Mouse (Mus musculus): ENCODE measurements around the gene Galnt3. TPM values are rescaled to one million over a fixed set of nuclear protein-coding genes. Genes with fewer than 3 reads are reported as not detected.

The Galnt3 gene
- total RNA-seq (2021): 1 to 10 TPM; 7.8 to 7.9 TPM

DNA sequence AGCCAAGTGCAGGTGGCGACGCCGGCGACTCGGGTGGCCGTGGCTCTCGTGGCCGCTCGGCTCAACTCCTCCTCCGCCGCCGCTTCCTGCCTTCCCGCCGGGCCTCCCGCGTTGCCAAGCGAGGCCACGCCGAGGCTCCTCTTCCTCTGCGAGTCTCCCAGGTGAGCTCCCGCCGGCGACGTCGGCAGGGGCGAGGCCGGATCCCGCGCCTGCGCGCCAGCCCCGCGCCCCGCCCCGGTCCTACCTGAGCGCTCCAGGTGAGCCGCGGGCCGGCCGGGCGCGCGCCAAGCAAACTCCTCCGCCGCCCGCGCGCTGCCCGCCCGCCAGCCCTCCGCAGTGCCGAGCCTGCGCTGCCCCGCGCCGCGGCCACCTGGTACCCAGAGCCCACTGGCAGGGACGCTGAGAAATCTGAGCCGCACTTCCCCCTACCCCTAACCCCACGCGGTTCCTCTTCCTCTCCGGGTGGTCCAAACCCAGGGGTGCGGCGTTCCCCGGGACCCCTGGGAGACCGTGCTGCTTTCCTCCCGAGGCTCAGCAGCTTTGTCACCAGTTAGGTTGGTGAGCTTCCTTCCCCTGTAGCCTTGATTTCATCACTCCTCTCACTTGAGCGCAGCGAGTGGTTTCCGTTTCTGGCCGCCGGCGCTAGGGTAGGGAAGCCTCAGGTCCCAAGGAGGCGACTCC lies at the start of gene Galnt3:
Gene Galnt3 (minus strand): TSS at position 404 of the 681 bp plus-strand sequence.
- DNase-seq: peak; percentile 30 to 56

- DNase-seq: peak; percentile 63 to 74
These were observed 48.3 kb upstream of the Galnt3 start for GRCm38 (mm10) chr2:66173134-66173533.

DNA sequence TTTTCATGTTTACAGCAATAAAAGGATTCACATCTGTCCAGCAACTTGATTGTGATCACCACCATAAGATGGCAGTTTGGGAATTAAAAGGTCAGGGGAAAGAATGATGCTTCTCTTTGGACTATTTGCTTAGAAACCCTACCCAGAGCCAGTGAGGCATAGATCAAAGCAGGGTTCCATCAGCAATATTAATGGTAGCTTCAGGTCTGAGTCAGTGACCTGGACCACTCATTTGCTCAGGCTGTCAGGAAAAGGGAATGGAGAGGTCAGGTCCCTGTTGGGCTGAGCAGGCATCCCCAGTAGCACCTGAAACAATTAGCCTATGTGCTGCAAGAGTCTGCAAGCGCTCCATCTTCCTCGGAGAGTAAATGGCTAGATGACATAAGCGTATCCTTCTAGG lies 46.8 kb upstream of the Galnt3 start:
- DNase-seq: no peak

- no peak for DNase-seq
These were observed 45.9 kb upstream of the Galnt3 start for GRCm38 (mm10) chr2:66170721-66171120.

GRCm38 (mm10) chr2:66165025-66165424 lies 40.2 kb upstream of the Galnt3 start:
- DNase-seq: no peak

DNA sequence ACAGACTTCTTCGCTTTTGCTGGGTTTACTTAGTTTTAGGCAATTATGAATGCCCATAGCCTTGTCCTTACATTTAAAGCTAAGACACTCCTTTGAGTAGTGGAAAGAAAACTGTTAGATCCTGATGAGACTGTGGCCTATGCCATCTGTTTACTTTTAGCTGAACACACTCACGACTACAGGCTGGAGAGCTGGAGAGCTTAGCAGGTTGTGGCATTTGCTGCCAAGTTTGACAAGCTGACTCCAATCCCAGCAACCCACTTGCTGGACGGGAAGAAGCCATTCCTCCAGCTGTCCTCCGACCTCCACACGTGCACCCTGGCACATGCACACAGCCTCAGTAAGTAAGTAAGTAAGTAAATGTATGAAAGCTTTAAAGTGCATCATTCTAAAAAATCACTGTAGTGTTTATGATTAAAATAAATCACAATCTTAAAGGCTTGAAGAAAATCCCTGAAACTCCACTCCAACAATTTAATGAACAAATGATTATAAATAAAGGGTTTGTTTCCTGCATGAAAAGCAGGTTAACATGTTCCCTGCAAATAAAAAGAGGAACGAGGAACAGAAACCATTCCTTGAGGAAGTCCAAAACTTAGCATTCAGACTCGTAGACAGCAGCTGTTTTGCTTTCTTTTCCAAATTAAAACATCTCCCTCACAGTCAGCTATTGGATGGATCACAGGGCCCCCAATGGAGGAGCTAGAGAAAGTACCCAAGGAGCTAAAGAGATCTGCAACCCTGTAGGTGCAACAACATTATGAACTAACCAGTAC lies 33.5 kb upstream of the Galnt3 start:
- DNase-seq: no peak

DNA sequence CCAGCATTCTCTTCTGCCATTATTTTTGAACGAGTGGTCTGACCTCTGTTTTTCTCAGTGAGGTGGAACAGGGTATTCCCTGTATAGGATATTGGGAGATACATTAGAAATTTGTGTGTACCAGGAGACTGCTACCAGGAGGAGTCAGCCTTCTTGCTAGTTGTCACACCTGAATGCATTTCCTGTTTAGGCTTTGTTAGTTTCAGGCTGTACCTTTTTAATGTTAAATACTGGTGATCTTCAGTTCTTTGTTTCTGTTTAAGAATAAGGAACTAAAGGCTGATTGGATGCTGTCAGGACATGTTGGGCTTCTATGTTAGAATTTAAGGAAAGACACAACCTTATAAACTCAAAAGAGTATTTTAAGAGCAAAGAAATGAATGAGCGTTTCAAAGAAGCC lies 26.6 kb upstream of the Galnt3 start:
- DNase-seq: no peak

- DNase-seq: no peak
These were observed 25.7 kb upstream of the Galnt3 start for GRCm38 (mm10) chr2:66150531-66150930.

DNA sequence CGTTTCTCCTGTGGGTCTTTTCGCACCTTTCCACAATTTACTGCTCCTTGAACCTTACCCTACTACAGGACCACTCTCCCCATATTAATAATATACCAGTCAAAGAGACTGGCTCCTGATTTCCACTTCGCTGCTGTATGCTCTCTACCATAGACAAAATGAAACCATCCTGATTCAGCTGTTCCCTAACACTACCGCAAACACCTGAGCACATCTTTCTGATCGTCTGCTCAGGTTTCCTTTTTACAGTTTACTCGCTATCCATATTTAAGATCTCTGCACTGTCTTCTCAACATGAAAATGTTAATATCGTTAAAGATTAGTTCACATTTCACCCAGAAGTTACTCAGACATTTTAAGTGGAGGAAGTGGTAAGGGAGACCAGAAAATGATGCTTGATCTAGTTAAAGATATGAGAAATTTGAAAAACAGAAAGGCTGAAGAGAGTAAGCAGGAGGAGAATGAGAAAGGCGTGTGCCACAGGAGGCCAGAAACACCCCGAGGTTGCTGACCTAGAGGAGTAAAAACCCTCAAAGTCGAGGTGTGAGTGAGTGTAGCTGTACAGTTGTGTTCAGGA lies 23.9 kb upstream of the Galnt3 start:
- no peak for DNase-seq

- DNase-seq: peak in 1 of 2 experiments; percentile 25
These were observed 21.7 kb upstream of the Galnt3 start for GRCm38 (mm10) chr2:66146473-66146872.

GRCm38 (mm10) chr2:66144770-66145169 lies 20.0 kb upstream of the Galnt3 start:
- no peak for DNase-seq

- DNase-seq: no peak
These were observed 18.5 kb upstream of the Galnt3 start for GRCm38 (mm10) chr2:66143284-66143683.

- DNase-seq: no peak
These were observed 17.9 kb upstream of the Galnt3 start for GRCm38 (mm10) chr2:66142711-66143110.

GRCm38 (mm10) chr2:66142268-66142667 lies 17.5 kb upstream of the Galnt3 start:
- no peak for DNase-seq

DNA sequence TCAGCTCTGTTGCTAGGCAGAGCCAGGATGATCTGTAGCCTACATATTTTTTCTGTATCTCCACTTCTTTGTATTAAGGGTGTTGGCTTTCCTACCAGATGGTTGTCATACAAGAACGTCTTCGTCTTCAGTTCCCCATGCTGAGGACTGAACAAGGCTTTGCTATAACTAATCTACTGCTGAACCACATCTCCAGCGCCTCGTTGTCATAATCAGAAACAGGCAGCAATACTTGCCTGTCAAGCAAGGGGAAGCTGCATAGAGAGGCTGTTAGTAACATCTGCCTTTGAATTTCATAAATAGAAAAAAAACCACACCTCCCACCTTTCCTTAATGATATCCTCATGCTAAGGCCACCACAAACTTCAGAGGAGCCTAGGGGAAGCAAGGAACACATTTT lies 15.5 kb upstream of the Galnt3 start:
- DNase-seq: no peak

GRCm38 (mm10) chr2:66131862-66132544 lies 7.2 kb upstream of the Galnt3 start:
- no peak for DNase-seq

GRCm38 (mm10) chr2:66128941-66129340 lies 4.1 kb upstream of the Galnt3 start:
- DNase-seq: no peak

GRCm38 (mm10) chr2:66127541-66127940 lies 2.7 kb upstream of the Galnt3 start:
- DNase-seq: no peak

DNA sequence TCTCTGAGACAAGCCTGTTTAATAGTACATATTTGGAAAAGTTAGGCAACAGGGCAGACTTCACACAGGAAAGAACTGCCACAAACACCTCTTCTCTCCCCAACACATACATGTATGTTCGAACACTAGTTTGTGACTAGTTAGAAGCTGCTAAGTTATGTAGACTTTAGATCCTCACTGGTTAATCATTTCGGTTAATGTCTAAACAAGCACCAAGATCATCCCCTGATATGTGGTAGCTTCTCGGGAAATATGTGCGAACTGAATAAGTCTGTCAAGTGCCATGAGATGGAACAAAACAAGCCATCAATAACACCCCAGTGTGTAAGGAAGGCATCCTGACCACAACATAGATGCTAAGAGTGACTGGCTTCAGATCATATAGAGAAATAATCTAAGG lies 2.1 kb upstream of the Galnt3 start:
- DNase-seq: no peak

- DNase-seq: peak; percentile 26 to 30
These were observed 821 bp downstream of the Galnt3 start for GRCm38 (mm10) chr2:66123756-66124589.

DNA sequence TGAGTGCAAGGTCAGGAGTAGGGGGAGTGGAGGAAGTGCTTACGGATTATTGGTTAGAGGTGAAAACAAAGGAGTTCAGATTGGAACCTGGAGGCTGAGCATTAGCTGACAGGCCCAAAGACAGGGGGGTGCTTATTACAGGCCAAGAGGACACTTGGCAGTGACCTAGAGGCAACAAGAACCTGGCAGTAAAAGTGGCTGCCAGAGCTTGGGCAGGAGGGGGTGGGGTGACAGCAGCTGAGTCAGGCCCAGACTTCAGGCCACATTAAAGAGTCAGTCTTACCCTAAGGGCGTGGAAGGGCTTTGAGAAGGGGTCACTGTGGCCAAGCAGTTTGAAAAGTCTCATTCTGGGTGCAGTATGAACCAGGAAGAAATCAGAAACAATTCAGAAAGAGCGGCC lies 7.1 kb downstream of the Galnt3 start:
- no peak for DNase-seq

DNA sequence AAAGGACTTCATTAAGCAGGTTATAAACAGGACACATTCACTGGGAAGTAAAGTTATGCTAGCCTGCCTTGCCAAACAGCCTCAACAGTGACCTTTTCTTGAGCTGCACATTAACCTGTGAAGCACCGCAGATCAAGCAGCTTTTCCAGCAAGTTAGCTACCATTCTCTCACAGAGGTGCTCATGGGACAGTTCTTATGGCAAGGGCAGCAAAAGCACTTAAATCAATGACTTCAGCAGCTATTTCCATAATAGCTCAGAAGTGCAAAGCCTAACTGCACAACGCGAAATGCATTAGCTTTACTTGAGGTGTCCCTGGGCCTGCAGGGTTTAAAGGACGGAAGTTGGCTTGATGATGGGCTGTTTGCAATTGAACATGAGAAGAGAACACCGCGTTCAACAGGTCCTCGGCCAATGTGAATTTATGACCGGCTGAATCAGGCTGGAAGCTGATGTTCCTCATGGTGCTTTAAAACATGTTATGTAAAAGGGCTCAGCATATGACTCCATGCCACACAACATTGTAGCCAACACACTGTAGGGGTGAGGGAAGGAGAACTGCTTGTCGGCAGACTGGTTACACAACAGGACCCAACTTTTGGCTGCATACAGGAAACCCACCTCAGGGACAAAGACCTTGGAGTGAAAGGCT lies 16.8 kb downstream of the Galnt3 start:
- DNase-seq: no peak

Data from layer of hippocampus, postnatal 36 days (tissue).